Mouse (Mus musculus) cerebellum, postnatal 4 days (tissue): ENCODE data around the gene Grin1.
"Not testable (repeated sequence)": the region's sequence is repeated elsewhere in the genome, so short reads cannot be mapped to it uniquely, and the experiment has no call there.

Source experiments
- DNase-seq, 2 experiments: peaks; one replicate each; pipeline ENCODE4 v3.0.0; 2022; ENCODE audit warnings: low spot score in 2 of 2, mixed read lengths in 1 of 2

Gene Grin1

DNA sequence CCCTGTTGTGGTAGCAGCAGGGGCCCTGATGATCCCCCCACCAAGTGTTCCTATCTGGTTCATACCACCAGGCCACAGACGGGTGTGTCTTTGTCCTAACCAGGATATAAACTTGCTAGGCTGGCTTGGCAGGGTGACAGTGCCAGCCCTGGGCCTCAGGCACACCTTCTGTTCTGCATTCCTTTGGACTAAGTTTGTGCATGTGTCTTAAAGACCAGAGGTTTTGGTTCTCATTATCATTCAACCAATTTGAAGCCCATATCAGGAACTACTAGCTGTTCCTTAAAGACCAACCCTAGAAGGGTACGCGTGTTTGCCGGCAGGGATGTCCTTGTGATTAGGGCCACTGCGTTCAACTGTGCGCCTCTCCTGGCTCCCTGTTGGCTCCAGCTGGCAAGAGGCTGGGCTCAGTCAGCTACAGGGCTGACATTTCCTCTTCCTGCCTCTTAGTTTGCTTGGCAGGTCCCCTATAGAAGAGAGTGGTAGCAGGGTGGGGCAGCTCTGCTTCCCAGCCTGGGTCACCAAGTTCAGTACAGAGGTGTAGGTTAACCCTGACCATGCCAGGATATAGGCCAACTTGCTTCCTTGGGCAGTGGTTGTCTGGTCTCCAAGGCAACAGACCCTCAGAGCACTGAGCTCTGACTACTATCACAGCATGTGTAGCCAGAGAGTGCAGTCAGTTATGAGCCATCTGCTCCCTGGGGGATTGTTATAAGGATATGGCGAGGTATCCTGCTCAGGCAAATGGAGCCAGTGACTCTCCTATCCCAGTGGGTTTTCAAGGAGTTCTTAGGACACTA, 31.9 kb downstream of the Grin1 start:
- no peak for DNase-seq

DNA sequence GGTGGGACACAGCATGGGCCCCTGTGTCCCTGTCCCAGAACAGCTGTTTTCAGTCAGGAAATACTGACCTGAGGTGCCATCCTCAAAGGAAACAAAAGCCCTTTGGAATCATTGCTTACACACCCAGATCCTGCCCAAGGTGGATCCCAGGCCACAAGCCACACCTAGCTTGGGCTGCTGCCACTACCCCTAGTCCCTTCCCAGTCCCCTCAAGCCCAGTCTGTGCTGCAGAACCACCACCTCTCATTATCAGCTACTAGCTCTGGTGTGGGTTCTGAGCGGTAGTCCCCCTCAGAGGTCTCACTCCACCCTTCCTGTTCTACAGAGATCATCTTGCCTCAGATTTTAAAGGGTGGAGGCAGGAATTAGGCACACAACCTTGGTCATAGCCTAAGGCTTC, 32.7 kb downstream of the Grin1 start:
- no peak for DNase-seq

DNA sequence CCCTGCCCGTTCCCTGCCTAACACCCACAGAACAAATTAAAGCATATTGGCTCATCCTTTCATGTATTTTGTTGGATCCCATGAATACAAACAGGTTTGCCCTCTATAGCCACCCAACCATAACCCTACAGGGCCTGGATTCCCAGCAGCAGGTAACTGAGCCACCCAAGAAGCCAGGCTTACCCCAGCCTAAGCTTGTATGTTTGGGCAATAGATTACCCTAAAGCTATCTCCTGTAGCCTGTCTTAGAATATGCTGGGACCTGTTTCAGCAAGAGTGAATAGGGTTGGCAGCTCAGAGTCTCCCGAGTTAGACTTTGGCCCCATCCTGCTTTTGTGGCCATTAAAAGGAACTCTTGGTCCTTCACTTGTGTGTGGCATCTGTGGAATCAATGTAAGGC, 33.4 kb downstream of the Grin1 start:
- DNase-seq, result no peak

DNA sequence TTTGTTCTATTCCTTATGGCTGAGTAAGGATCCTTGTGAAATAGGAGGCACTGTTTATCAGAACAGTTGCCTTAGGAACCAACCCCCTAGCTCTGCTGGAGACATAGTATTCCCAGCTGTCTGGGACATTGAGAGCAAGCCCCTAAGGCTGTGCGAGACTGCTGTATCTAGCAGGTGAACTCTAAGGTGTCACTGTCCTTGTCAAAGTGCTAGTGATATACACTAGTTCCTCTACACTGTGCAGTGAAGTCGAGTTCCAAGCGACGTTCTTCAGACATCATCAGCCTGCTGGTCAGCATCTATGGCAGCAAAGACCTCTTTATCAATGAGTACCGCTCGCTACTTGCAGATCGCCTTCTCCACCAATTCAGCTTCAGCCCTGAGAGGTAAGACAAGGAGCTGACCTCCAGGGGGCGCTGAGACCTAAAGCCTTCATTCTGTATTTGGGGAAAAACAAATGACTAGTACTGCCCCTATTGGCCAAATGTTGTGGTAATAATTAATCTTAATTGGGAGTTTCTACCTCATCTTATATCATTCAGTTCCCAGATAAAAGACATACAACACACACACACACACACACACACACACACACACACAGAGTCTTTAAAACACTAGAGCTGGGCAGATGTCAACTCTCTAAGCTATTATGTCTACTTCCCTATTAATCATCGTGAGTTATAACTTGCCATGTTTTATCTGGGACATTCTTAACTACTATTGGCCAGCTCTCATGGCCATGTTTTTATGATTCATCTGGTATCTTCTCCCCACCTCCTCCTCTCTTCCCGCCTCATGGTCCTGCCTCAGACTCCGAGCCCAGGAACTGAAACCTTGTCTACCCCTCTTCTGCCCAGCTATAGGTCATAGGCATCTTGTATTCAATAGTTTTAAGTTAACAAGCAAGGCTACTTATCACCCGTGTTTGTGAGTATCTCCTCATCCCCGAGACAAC, 39.8 kb downstream of the Grin1 start:
- peak; percentile 78 to 86 for DNase-seq

DNA sequence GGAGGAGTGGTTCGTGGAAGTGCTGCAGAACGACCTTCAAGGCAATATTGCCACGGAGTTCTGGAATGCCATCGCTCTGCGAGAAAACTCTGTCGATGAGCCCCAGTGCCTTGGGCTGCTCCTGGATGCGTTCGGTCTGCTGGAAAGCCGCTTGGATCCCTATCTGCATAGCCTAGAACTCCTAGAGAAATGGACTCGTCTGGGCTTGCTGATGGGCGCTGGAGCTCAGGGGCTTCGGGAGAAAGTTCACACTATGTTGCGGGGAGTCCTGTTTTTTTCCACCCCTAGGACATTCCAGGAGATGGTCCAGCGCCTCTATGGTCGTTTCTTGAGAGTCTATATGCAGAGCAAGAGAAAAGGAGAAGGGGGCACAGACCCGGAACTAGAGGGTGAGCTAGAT, 46.0 kb downstream of the Grin1 start:
- DNase-seq, result no peak

DNA sequence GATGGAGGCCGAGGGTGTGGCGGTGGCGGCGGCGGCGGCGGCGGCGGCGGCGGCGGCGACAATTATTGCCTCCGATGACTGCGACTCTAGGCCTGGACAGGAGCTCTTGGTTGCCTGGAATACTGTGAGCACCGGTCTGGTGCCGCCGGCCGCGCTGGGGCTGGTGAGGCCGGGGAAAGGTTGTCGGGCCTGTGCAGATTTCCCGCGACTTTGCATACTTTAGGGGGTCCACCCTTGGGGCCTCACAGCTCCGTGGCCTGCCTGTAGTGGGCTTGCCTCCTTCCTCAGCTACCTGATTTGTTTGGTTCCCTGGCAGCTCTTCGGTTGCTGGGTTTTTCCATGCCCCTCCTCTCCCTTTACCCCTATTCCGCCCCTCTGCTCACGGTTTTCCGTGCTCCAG, 46.5 kb downstream of the Grin1 start:
- no peak for DNase-seq

DNA sequence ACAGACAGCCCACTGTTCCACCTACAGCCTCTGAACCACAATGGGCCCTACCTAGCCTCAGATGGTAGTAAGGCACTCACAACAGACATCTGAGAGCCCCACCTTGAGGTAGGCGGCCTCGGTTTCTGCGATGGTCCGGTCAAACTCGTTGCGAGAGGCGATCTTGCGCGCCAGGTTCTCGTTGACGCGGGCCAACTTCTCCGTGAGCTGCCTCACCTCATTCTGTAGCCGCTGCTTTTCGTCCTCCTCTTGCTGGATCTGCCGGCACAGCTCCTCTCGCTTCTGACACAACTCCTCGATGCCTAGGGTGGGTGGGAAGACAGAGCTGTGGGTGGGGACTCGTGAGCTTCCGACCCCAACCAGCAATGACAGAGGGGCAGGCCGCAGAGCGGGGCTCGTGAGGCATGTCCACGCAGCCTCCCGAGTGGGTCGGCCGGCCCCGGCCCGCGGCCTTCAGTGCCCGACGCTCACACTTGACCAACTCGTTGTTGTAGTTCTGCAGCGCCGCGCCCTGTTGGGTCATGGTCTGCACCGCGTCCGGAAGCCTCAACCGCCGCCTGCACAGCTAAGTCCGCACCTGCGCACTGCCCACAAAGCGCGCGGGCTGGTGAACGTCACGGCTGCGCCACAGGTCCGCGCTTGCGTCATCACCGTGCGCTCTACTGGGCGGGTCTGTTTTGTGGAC, 47.0 kb downstream of the Grin1 start, which contains the start of the genes Ssna1 and Anapc2:
Ssna1 (minus strand) TSS at position 612 of the 685 bp plus-strand sequence.
Anapc2 (plus strand) TSS at position 652 of the 685 bp plus-strand sequence.
- DNase-seq, result peak; percentile 97 to 99

DNA sequence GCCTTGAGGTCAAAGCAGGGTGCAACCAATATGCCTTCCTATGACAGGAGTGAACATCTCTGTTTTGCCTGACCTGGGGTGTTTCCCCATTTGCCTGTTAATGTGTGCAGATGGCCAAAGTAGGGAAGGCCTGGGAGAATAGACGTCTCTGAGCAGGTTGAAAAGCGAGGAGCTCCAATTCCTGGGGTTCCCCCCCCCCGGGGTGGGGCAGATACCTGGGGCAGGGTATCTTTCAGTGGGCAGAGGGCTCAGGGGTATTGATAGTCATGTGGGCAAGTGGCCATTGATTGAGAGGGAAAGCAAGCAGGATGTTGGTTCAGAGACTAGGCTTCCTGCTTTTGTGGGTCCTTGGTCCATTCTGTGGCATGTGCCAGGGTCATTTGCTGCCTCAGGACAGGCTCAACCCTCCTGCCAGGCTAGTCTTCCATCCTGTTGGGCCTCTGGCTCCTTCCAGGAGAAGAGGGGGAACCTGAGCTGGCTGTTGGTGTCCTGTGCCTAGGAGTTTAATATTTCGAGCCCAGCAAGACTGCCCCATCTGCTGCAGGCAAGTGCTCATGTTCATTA, 51.2 kb downstream of the Grin1 start:
- DNase-seq, result no peak

DNA sequence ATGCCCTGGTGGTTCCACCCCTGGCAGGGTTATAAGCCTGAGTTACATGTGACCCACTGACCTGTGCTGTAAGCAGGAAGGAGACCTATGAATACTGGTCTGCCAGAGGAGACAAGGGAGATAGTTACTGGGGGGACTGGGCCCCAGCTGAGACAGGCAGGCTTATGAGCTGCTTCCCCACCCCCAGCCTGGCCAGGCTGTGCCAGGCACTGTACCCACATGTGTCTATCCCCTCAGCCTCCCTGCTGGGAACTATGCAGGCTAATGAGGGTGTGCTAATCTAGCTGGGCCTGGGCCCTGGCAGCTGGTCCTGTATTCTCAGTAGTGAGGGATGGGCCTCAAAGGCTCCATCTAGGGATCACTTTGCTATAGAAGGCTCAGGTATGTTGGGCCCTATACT, 51.7 kb downstream of the Grin1 start:
- DNase-seq, result no peak

DNA sequence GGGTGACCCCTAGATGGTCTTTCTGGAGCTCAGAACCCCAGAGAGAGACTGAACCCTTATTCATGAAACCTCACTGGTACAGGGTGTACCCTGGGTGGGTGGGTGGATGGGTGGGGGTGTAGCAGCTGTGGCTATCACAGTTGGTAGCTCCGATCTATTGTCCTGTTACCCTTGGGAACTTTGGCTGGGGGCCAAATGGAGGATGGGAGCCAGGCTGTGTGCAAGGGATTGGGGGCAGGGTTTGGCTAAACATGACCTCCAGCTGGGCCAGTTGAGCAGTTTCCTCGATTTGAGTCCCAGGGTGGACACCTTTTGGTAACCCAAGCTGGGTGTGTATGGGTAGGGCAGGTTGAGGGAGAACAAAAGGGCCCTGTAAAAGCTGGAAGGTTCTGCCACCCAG, 52.3 kb downstream of the Grin1 start:
- peak in 1 of 2 experiments; percentile 68 for DNase-seq

DNA sequence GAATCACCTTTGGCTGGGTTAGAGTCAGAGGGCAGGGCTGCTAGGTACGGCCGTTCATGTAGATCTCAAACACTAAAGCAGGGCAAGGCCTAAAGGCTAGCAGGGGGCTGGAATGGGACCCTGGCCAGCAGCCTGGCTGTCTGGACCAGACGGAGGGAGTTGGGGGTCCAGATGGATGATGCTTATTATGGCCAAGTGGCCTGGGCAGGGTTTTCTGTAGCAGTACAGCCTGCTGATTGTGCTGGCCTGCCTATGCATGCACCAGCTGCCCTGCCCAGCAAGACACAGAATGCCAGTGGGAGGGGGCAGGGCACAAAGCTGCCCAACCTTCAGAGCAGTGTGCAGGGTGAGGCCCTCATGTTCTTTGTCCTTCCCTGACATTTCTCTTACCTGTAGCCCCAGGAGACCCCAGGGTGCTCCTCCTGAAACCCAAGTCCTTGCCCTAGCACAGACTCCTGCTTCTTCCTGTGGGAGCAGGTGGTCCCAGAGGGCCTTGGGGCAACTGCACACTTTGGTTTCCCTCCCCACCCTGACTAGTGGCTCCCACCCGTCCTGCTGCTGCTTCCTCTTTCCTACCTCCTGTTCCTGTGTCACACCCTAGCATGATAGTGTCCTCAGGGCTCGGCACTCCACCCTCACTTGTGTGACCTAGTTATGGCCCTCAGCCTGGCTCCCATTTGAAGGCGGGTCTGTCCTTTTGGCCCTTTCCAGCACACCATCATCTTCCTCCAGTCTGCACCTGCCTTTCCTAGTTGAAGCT, 52.9 kb downstream of the Grin1 start:
- peak in 1 of 2 experiments; percentile 83 for DNase-seq

DNA sequence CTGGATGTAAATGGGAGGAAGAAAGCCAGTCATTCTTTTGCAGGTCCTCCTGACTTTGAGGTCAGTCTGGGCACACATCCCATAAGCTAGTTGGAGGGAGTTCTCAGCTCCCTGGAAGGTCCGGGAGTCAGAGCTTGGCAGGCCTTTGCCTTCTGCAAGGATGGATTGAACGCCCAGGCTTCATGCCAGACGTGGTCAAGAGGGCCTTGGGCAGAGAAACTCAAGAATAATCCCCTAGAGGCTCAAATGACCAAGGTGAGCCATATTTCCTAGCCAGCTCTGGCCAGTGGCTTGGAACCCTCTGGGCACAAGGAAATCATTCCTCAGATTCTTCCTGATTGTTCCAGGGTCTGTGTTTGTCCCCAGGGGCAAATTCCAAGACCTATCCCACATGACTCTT, 54.1 kb downstream of the Grin1 start:
- DNase-seq, result no peak

DNA sequence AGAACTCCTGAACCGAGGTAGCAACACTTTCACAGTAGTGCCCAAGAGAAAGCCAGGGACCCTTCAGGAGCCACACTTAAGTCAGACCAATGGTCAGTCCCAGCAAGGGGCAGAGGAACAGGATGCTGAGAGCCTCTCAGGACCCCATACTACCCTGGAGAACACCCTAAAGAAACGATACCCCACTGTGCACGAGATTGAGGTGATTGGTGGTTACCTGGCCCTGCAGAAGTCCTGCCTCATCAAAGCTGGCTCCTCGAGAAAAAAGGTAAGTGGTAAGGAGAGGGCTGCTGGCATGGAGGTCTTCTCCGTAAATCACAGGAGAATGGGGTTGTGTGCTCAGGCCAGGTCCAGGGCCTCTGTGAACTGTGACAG, 54.7 kb downstream of the Grin1 start:
- no peak for DNase-seq

DNA sequence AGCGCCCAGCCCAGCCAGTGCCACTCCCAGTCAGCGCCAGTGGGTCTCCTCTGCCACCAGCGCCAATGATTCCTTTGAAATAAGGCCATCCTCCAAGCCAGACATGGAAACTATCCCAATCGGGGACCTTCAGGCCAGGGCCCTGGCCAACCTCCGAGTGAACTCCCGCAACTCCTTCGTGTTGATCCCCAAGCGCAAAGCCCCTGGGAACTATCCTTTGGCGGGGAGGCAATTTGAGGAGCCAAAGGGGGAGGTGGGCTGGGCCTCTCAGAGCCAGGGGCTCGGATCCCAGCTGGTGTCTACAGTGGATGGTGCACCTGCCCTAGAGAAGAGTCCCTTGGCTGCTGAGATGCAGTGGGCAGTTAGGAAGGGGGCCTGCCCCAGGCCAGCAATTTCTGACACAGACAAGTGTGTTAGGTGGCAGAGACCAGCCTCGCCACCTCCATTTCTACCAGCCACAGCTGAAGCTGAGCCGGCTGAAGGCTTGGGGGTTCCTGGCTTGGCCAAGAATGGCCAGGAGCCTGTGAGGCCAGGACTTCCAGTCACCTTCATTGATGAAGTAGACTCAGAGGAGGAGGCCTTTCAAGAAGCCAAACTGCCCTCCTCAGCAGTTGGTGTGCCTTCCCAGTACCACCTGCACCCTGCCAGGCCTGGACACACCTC, 55.2 kb downstream of the Grin1 start:
- no peak for DNase-seq

DNA sequence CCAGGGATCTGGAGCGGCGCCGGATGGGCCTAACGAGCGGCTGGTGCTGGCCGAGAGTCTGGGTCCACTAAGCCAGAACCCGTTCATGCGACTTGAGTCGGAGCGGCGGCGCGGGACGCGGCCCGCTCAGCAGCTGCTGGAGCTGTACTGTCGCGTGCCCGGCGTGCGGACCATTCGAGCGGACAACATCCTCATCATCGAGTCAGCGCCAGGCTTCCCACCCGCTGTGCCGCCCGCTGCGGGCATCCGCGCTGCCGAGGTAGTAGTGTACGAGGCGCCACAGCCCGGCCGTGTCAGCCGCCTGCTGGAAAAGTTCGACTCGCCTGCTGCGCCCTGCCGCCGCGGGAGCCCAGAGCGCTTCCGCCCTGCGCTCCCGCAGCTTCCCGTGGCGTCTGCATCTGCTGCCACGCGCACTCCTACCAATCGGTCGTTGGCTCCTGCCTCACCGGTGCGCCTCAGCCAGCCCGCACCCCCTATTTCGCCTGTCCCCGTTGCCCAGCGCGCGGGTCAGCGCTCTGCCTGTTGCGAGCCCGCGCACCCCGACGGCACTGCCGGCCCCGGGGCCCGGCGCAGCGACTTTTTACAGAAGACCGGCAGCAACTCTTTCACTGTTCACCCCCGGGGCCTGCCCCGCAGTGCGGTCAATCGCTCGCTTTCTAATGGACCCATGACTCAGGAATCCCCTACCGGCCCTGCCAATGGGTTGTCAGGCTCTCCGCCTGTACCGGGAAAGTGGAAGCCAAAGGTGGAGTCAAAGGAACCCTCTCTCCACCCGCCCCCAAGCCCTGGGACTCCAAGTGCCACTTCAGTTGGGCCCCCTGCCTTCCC, 56.0 kb downstream of the Grin1 start:
- peak in 1 of 2 experiments; percentile 80 for DNase-seq

DNA sequence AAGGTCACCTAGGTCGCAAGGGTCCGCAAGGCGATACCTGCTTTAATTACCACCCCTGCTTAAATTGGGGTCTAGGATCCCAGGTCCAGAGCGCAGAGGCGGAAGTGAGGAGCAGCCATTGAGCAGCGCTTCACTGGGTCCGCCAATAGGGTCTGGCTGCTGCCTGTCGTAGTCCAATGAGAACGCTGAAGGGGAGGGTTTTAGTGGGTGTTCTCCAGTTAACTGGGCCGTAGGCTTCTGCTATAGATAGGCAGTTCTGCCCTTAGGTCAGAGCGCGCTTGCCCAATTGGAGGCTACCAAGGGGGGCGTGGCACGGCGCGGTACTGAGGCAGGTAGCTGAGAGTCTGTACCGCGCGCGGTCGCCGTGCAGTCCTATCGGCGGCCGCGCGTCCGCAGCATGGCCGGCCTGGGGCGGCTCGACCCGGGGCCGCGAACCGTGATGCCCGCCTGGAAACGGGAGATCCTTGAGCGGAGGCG, 56.7 kb downstream of the Grin1 start, which contains the start of gene Tprn:
Tprn (plus strand) TSS at position 328 of the 477 bp plus-strand sequence.
- peak; percentile 79 to 92 for DNase-seq

DNA sequence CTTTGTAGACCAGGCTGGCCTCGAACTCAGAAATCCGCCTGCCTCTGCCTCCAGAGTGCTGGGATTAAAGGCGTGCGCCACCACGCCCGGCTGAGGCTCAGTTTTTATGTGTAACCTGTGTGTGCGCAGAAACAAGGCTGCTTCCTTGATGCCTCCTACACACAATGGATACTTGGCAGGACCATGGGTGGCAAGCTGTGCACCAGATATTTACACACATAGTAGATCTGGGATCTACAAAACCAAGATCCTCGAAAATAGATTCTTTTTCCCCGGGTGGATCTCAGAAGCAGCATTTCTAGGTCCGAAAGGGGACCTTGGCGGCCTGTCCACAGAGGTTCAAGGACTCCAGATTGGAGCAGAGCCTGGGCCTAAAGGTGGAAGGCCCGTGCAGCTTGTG, 57.1 kb downstream of the Grin1 start:
- DNase-seq, result no peak

DNA sequence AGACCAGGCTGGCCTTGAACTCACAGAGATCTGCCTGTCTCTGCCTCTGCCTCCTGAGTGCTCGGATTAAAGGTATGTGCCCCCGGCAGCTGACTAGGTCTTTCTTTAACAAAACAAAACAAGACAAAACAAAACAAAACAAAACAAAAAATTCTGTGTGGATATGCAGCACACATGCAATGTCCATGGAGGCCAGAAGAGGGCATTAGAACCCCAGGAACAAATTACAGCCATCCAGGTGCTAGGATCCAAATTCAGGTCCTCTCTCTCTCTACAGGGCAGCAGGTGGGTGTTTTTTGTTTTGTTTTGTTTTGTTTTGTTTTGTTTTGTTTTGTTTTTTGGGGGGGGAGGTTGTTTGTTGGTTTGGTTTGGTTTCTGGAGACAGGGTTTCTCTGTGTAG, 60.1 kb downstream of the Grin1 start:
- no peak for DNase-seq

DNA sequence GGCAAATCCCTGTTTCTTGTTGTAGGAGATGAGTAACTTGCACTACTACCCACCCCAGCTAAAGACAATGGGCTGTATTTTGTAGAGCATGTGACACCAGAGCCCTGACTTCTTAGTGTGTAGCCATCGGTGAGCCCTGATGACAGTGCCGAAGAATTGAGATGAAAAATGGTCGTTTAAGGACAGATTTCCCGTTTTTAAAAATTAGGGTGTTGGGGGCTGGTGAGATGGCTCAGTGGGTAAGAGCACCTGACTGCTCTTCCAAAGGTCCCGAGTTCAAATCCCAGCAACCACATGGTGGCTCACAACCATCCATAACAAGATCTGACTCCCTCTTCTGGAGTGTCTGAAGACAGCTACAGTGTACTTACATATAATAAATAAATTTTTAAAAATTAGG, 61.7 kb downstream of the Grin1 start:
- not testable (repeated sequence) for DNase-seq
